Mouse (Mus musculus): Measurements from ENCODE around the gene 1700017D01Rik.

- no peak for TF ChIP-seq CTCF (IDR thresholded peaks at IDR 0.05; ENCODE audit: control insufficient read depth, insufficient read depth, insufficient read length)
- no peak for TF ChIP-seq MAX (IDR thresholded peaks at IDR 0.05)
- no peak for TF ChIP-seq MYOG (IDR thresholded peaks at IDR 0.05; ENCODE audit: control insufficient read depth, extremely low read depth, insufficient read length)
- TF ChIP-seq FOSL1 (IDR thresholded peaks at IDR 0.05; ENCODE audit: insufficient read depth, low read length, poor library complexity, severe bottlenecking): no peak
- TF ChIP-seq CEBPB (IDR thresholded peaks at IDR 0.05; ENCODE audit: low read depth): no peak
- no peak for TF ChIP-seq MYOD1 (IDR thresholded peaks at IDR 0.05; ENCODE audit: control insufficient read depth, insufficient read length, low read depth)
- TF ChIP-seq USF1 (IDR thresholded peaks at IDR 0.05; ENCODE audit: low read depth): no peak
Measured at GRCm38 (mm10) chr19:11048503-11048902, 82.2 kb downstream of the 1700017D01Rik start.
